Mouse (Mus musculus): ENCODE data around the gene Brdt. TPM values are rescaled to one million over a fixed set of nuclear protein-coding genes. Genes with fewer than 3 reads are reported as not detected.

Brdt gene
- polyA plus RNA-seq, 1 experiment from 2014 or later: 1.3 TPM

DNA sequence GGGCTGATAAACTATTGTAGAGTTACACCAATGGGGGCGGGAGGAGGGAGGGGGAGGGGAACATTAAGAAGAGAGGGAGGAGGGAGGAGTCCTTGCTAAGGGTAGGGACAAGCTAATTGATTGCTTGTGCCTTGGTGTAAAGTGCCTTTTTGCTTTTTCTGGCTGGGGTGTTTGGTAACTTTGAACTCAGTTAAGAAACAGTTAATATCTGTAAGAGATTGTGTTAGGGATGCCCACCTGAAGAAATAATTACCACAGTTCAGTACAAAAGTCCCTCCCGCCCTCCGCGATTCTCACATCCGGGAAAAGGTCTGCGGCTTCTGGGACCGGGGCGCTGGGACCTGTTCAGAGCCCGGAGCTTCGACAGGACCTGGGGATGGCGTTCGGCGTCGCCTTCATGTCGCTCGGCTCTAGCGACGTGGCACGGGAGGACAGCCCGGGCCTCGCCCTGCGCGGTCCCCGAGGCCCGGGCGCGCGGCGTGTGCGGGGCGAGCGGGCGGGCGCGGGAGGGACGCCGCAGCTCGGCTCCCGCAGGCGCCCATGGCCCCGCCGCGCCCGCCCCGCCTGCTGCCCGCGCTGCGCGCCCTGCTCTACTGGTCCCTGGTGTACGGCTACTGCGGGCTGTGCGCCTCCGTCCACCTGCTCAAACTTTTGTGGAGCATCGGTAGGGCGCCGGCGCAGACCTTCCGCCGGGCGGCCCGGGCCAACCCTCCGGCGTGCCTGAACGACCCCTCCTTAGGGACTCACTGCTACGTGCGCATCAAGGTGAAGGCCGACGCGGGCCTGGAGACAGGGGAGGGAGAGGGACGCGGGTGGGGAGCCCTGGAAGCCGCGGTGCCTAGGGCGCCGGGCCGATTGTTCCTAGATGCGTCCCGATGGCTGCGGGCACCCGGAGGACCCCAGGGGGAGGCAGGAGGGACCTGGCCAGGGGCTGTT is 72.3 kb downstream of the Brdt start:
- DNase-seq (ENCODE audit: low spot score): peak; percentile 65
- Histone ChIP-seq H3K4me1 (peaks cover 15% of the 10 kb centered on the region), H3K4me3 (peak overlapping the region; percentile 66), H3K36me3 (no peaks in the 10 kb centered on the region), H3K9me3 (replicated peaks) (no peaks in the 10 kb centered on the region), H3K27ac (peak overlapping the region; percentile 75), H3K27me3 (ENCODE audit: low read depth, poor library complexity, severe bottlenecking) (peaks cover 63% of the 10 kb centered on the region)
- WGBS: under 1% methylated on average over 79 of the region's 80 CpGs

DNA sequence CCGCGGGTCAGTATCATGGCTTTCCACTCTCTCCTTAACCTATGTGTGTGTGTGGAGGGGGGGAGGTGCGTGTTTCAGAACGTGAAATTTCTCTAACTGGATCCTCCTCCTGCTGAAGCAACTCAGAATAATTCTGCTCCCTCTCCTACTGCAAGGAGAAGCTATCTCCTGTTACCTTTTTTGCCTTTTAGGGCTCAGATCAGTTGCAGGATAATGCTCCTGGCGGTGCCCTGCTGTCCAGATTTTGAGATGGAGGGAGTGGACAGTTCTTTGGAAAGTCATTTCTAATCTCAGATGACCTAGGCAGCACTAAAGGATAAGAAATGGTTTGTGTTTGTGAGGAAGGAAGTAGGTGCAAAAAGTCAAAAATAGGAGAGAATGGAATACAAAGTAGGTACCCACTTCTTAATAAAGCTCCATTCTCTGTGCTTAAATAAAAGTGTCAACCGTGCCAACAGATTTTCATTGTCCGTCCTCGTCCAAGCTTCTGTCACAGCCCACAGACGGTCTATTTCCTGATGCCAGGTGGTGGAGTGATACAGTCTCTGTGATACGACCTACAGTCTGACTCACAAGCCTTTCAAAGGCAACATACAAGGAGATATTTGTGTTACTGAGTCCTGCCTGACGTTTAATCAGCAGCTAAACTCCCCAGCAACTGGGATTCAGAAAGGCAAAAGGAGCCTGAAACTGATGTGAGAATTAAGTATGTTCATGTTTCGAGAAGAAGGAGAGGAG is 73.2 kb downstream of the Brdt start:
- Histone ChIP-seq H3K27me3 (ENCODE audit: low read depth, poor library complexity, severe bottlenecking) (peaks cover 63% of the 10 kb centered on the region), H3K4me1 (peaks cover 15% of the 10 kb centered on the region), H3K9me3 (replicated peaks) (no peaks in the 10 kb centered on the region), H3K27ac (peak overlapping the region; percentile 75), H3K4me3 (peak overlapping the region; percentile 66), H3K36me3 (no peaks in the 10 kb centered on the region)
- no peak for DNase-seq (ENCODE audit: low spot score)
- 41% methylated on average over 12 of the region's 12 CpGs for WGBS

DNA sequence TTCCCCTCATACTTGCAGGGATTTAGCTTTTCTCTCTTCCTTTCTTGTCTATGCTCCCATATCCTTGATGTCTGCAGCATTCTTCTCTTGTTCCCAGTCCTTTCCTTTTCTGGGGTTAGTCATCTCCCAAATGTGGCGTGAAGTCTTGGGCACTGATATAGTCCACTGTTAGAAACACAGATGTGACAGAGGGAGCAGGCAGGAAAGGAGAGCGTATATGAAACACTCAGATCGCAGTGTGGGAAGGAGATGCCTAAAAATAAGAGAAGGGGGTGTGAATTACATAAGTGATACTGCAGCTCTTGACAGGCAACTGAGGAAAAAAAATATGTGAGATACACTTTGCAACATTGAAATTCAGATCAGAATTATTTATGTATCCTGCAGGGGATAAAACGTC is 74.4 kb downstream of the Brdt start:
- no peak overlapping the region for H3K4me3 ChIP-seq
- no peaks in the 10 kb centered on the region for H3K9me3 ChIP-seq (replicated peaks)
- no peak overlapping the region for H3K27ac ChIP-seq
- WGBS: 94% methylated on average over 4 of the region's 4 CpGs
- peaks cover 63% of the 10 kb centered on the region for H3K27me3 ChIP-seq (ENCODE audit: low read depth, poor library complexity, severe bottlenecking)
- peaks cover 15% of the 10 kb centered on the region for H3K4me1 ChIP-seq
- DNase-seq (ENCODE audit: low spot score): no peak
- no peaks in the 10 kb centered on the region for H3K36me3 ChIP-seq

DNA sequence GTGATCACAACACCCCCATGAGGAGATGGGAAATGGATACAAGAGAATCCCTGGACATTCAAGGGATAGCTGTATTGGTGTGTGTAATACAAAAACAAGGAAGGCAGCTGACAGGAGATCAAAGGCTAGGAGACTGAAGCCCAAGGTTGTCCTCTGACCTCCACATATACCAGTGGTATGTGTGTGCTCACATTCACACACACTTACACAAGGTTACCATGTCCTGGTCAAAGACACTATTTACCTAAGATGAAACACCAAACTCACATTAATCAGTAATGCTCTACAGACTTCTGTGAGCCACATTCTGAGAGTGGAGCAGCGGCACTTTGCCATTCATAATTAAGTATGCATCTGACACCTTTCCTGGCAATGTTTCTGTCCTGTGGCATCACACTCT is 79.3 kb downstream of the Brdt start:
- no peak overlapping the region for H3K4me3 ChIP-seq
- DNase-seq (ENCODE audit: low spot score): no peak
- no peak overlapping the region for H3K27ac ChIP-seq
- no peaks in the 10 kb centered on the region for H3K9me3 ChIP-seq (replicated peaks)
- H3K4me1 ChIP-seq: peaks cover 6% of the 10 kb centered on the region
- WGBS: 94% methylated on average over 1 of the region's 1 CpGs
- peaks cover 17% of the 10 kb centered on the region for H3K27me3 ChIP-seq (ENCODE audit: low read depth, poor library complexity, severe bottlenecking)
- H3K36me3 ChIP-seq: no peaks in the 10 kb centered on the region

DNA sequence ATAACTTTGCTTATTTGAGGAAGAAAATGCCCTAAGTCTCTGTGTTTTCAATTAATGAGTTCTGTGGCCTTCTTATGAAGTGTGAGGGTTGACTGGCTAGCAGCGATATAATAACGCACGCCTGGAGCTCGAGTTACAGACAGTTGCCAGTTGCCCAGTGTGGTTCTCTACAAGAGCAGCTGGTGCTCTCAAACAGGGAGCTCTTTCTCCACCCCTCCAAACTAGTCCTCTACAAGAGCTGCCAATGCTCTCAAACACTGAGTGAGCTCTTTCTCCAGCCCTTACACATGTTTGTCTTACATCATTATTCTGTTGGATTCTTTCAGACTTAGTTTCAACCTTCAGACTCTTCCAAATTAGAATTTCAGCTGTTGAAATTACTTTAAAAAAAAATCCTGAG is 80.4 kb downstream of the Brdt start:
- H3K4me3 ChIP-seq: no peak overlapping the region
- 0 out of 2 replicates have a peak, but pooled peaks cover 8% of the 10 kb centered on the region for H3K27me3 ChIP-seq (ENCODE audit: low read depth, poor library complexity, severe bottlenecking)
- H3K4me1 ChIP-seq: peaks cover 6% of the 10 kb centered on the region
- H3K27ac ChIP-seq: no peak overlapping the region
- WGBS: 53% methylated on average over 4 of the region's 4 CpGs
- no peaks in the 10 kb centered on the region for H3K9me3 ChIP-seq (replicated peaks)
- no peaks in the 10 kb centered on the region for H3K36me3 ChIP-seq
- DNase-seq (ENCODE audit: low spot score): no peak

DNA sequence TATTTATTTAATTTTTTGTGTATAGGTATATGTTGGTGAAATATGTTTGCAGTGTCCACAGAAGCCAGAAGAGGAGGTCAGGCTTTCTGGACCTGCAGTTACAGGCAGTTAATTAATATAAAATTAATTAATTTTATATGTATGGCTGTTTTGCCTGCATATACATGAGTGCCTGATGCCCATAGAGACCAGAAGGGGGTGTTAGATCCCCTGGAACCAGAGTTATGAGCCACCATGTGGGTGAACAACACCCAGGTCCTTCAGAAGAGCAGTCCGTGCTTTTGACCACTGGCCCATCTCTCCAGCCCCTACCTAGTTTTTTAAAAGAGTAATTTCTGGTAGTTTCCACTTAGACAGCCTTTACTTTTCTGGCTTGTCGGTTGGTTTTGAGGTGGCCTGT is 81.3 kb downstream of the Brdt start:
- DNase-seq (ENCODE audit: low spot score): no peak
- 83% methylated on average over 2 of the region's 2 CpGs for WGBS
- no peaks in the 10 kb centered on the region for H3K36me3 ChIP-seq

DNA sequence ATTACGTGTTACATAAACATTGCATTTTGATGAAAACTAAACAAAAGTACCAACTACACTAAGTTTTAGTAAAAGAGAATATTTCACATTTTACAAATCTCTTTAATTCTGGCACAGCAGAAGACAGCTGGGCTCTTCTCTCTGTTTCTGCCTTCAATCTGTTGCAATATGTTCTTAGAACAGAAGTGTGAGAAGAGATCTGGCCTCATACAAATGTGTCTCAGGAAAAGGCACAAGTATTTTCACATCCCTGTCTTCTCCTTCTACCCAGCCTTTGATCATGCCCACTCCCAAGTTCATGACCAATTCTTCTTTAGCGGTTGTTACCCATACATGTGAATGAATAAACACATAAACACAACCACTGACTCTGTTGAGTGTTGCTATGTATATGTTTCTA is 84.1 kb downstream of the Brdt start:
- Histone ChIP-seq H3K4me3 (no peak overlapping the region), H3K27me3 (ENCODE audit: low read depth, poor library complexity, severe bottlenecking) (no peaks in the 10 kb centered on the region), H3K9me3 (replicated peaks) (no peaks in the 10 kb centered on the region), H3K36me3 (no peaks in the 10 kb centered on the region), H3K4me1 (peaks cover 6% of the 10 kb centered on the region), H3K27ac (no peak overlapping the region)
- DNase-seq (ENCODE audit: low spot score): no peak
- WGBS: 85% methylated on average over 2 of the region's 2 CpGs

More for the DNA sequence above, 81.3 kb downstream of the Brdt start:
- Histone ChIP-seq H3K9me3 (replicated peaks) (no peaks in the 10 kb centered on the region), H3K27ac (no peak overlapping the region), H3K4me3 (no peak overlapping the region), H3K4me1 (peaks cover 6% of the 10 kb centered on the region), H3K27me3 (ENCODE audit: low read depth, poor library complexity, severe bottlenecking) (0 out of 2 replicates have a peak, but pooled peaks cover 4% of the 10 kb centered on the region)

DNA sequence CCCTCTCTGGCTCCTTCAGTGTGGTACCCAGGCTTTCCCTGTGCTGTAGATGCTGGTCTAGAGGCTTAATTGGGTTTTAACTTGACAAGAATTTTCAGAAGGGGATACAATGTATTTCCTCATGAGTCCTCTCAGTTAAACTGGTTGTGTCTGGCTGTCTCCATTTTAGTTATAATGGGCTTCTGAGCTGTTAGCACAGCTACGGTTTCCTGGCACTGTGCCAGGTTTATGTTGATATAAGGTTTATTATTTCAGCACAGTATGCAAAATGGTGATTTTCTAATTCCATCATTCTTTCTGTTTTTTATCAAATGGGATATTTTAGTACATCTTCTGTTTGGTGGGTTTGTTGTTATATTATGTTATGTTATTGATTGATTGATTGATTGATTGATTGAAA is 90.7 kb downstream of the Brdt start:
- 85% methylated on average over 1 of the region's 1 CpGs for WGBS
- H3K4me3 ChIP-seq: no peak overlapping the region
- H3K4me1 ChIP-seq: no peaks in the 10 kb centered on the region
- no peak for DNase-seq (ENCODE audit: low spot score)
- H3K36me3 ChIP-seq: no peaks in the 10 kb centered on the region
- H3K27me3 ChIP-seq (ENCODE audit: low read depth, poor library complexity, severe bottlenecking): no peaks in the 10 kb centered on the region
- no peaks in the 10 kb centered on the region for H3K9me3 ChIP-seq (replicated peaks)
- no peak overlapping the region for H3K27ac ChIP-seq

DNA sequence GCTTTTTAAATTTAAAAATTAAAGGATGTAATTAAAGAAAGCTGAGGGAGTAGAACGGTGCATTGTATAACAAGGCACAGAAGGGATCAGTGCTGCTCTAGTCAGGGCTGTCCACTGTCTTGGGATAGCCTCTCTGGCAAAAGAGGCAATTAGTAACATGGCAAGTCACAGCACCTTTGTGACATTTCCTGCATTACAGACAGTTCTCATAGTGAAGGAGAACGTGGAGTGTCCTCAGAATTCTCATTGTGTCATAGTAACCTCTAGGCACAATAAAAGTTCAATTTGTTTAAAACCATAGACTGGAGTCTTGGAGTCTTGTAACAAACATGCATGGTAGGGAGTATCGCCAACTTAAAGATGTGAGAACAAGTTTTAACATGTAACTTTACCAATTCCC is 100.3 kb downstream of the Brdt start, which contains the start of gene Lpcat2b:
Gene Lpcat2b, plus strand, starts transcription at position 301 of the 400 bp plus-strand sequence.
- H3K4me3 ChIP-seq: no peak within 1 kb of the TSS
- H3K4me1 ChIP-seq: no peaks in the 10 kb centered on the region
- DNase-seq (ENCODE audit: low spot score): no peak
- H3K27ac ChIP-seq: no peak within 1 kb of the TSS
- H3K36me3 ChIP-seq: no peaks in the 10 kb centered on the region
- no peaks in the 10 kb centered on the region for H3K27me3 ChIP-seq (ENCODE audit: low read depth, poor library complexity, severe bottlenecking)
- WGBS: 79% methylated on average over 3 of the region's 3 CpGs
- no peaks in the 10 kb centered on the region for H3K9me3 ChIP-seq (replicated peaks)

DNA sequence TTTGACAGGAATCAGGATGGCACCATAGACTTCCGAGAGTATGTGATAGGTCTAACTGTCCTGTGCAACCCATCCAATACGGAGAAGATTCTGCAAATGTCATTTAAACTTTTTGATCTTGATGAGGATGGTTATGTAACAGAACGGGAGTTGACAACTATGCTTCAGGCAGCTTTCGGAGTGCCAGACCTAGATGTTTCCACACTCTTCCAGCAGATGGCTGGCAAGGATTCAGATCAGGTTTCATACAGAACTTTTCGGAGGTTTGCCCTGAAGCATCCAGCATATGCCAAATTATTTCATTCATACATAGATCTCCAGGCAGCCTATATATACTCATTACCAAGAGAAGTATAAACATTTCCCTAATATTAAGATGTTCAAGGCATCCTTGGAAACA is 103.0 kb downstream of the Brdt start:
- 82% methylated on average over 5 of the region's 5 CpGs for WGBS
- H3K4me3 ChIP-seq: no peak overlapping the region
- H3K27me3 ChIP-seq (ENCODE audit: low read depth, poor library complexity, severe bottlenecking): no peaks in the 10 kb centered on the region
- no peaks in the 10 kb centered on the region for H3K9me3 ChIP-seq (replicated peaks)
- no peaks in the 10 kb centered on the region for H3K36me3 ChIP-seq
- no peak for DNase-seq (ENCODE audit: low spot score)
- H3K4me1 ChIP-seq: peaks cover 15% of the 10 kb centered on the region
- no peak overlapping the region for H3K27ac ChIP-seq

DNA sequence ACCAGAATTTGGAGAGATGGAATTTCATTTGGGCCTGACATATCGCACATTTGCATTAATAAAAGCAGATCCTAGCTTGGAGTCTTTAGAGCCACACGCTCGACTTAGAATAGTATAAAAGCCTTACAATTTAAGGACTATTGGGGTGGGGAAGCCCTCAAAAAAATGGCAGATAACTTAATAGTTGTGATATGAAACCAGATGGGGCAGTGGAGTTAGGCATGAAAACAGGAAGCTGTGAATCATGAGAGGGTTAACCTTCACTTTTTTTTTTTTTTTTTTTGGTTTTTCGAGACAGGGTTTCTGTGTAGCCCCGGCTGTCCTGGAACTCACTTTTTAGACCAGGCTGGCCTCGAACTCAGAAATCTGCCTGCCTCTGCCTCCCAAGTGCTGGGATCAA is 105.2 kb downstream of the Brdt start:
- no peak for DNase-seq (ENCODE audit: low spot score)
- peaks cover 15% of the 10 kb centered on the region for H3K4me1 ChIP-seq
- H3K27me3 ChIP-seq (ENCODE audit: low read depth, poor library complexity, severe bottlenecking): no peaks in the 10 kb centered on the region
- no peaks in the 10 kb centered on the region for H3K9me3 ChIP-seq (replicated peaks)
- no peak overlapping the region for H3K4me3 ChIP-seq
- H3K27ac ChIP-seq: no peak overlapping the region
- 91% methylated on average over 6 of the region's 6 CpGs for WGBS
- no peaks in the 10 kb centered on the region for H3K36me3 ChIP-seq

All from limb, embryonic 10.5 days (tissue).